Mouse (Mus musculus) MEL (cell line): ENCODE results near the gene Gm20388. TPM values are rescaled to one million over a fixed set of nuclear protein-coding genes. Genes with fewer than 3 reads are reported as not detected.

Experiments used
- DNase-seq: peaks from one replicate; pipeline ENCODE4 v3.0.0; 2011; ENCODE audit warnings: low read depth, low spot score
- H3K27ac ChIP-seq: 2 replicates; pipeline ENCODE4 v1.5.1; 2012; ENCODE audit warnings: low read depth, mild to moderate bottlenecking, control low read depth, low read length, moderate library complexity; ENCODE audit not compliant: control insufficient read depth
- H3K27me3 ChIP-seq, 2 experiments: fragments of 150-350 bp in 1 of 2; sonication (generic) in 1 of 2; 2 replicates each; pipeline ENCODE4 v1.6.1; 2012; ENCODE audit warnings: low read length in 2 of 2, mild to moderate bottlenecking in 2 of 2, improper control_type of control experiment in 1 of 2, moderate library complexity in 1 of 2; ENCODE audit not compliant: insufficient read depth in 2 of 2, control insufficient read depth in 1 of 2
- H3K36me3 ChIP-seq, 2 experiments: 2 replicates each; pipeline ENCODE4 v1.6.1; 2012 to 2014; ENCODE audit warnings: low read length in 2 of 2, improper control_type of control experiment in 1 of 2, inconsistent platforms in 1 of 2, mild to moderate bottlenecking in 1 of 2; ENCODE audit not compliant: insufficient read depth in 2 of 2, control insufficient read depth in 1 of 2
- H3K4me1 ChIP-seq, 2 experiments: fragments of 150-350 bp in 1 of 2; sonication (generic) in 1 of 2; 2 replicates each; pipeline ENCODE4 v1.6.1; 2012; ENCODE audit warnings: low read length in 2 of 2, improper control_type of control experiment in 1 of 2, mild to moderate bottlenecking in 1 of 2; ENCODE audit not compliant: insufficient read depth in 2 of 2, control insufficient read depth in 1 of 2
- H3K4me3 ChIP-seq, 2 experiments: fragments of 150-350 bp in 1 of 2; sonication (generic) in 1 of 2; 2 replicates each; pipeline ENCODE4 v1.5.1; 2012; ENCODE audit warnings: low read depth in 2 of 2, low read length in 2 of 2, mild to moderate bottlenecking in 2 of 2, moderate library complexity in 2 of 2, control low read depth in 1 of 2, improper control_type of control experiment in 1 of 2; ENCODE audit not compliant: control insufficient read depth in 1 of 2, insufficient read depth in 1 of 2
- H3K79me2 ChIP-seq: 2 replicates; pipeline ENCODE4 v1.6.1; 2012; ENCODE audit warnings: mild to moderate bottlenecking, low read length, moderate library complexity; ENCODE audit not compliant: control insufficient read depth, poor library complexity, insufficient read depth
- H3K9ac ChIP-seq: 2 replicates; pipeline ENCODE4 v1.6.1; 2012; ENCODE audit warnings: low read depth, mild to moderate bottlenecking, control low read depth, low read length, moderate library complexity; ENCODE audit not compliant: control insufficient read depth, poor library complexity, severe bottlenecking
- H3K9me3 ChIP-seq: fragments of 150-350 bp; sonication (generic); replicated peaks from 2 replicates; pipeline ENCODE4 v1.6.1; 2012; ENCODE audit warnings: mild to moderate bottlenecking, low read length, improper control_type of control experiment, moderate library complexity; ENCODE audit not compliant: insufficient read depth
- CHD2 ChIP-seq: IDR thresholded peaks from 2 replicates; pipeline ENCODE4 v1.6.1; 2011; ENCODE audit warnings: low read length, improper control_type of control experiment
- E2F4 ChIP-seq: IDR thresholded peaks from 2 replicates; pipeline ENCODE4 v1.6.1; 2011; ENCODE audit warnings: low read depth, low read length, improper control_type of control experiment, borderline replicate concordance
- EP300 ChIP-seq, 2 experiments: IDR thresholded peaks; 2 replicates each; pipeline ENCODE4 v1.6.1; 2011; ENCODE audit warnings: improper control_type of control experiment in 2 of 2, low read length in 2 of 2, low read depth in 1 of 2, mild to moderate bottlenecking in 1 of 2
- GABPA ChIP-seq: IDR thresholded peaks from 2 replicates; pipeline ENCODE4 v1.6.1; 2012; ENCODE audit warnings: low read depth, mild to moderate bottlenecking, inconsistent platforms, low read length, improper control_type of control experiment, moderate library complexity
- JUND ChIP-seq: IDR thresholded peaks from 2 replicates; pipeline ENCODE4 v1.6.1; 2011; ENCODE audit warnings: low read depth, mild to moderate bottlenecking, improper control_type of control experiment, low read length
- KAT2A ChIP-seq: conservative IDR thresholded peaks from 2 replicates; pipeline ENCODE4 v1.6.1; 2012; ENCODE audit warnings: low read depth, low read length, improper control_type of control experiment, inconsistent platforms
- MAX ChIP-seq: IDR thresholded peaks from 2 replicates; pipeline ENCODE4 v1.6.1; 2011; ENCODE audit warnings: low read length, improper control_type of control experiment
- MXI1 ChIP-seq: IDR thresholded peaks from 2 replicates; pipeline ENCODE4 v1.6.1; 2011; ENCODE audit warnings: mild to moderate bottlenecking, low read depth, low read length, improper control_type of control experiment
- MYB ChIP-seq: IDR thresholded peaks from 2 replicates; pipeline ENCODE4 v1.6.1; 2011; ENCODE audit warnings: mild to moderate bottlenecking, low read depth, low read length, improper control_type of control experiment
- MYC ChIP-seq: IDR thresholded peaks from 2 replicates; pipeline ENCODE4 v1.6.1; 2011; ENCODE audit warnings: low read depth, mild to moderate bottlenecking, low read length, improper control_type of control experiment, moderate library complexity
- NRF1 ChIP-seq: IDR thresholded peaks from 2 replicates; pipeline ENCODE4 v1.6.1; 2014; ENCODE audit warnings: low read depth, mild to moderate bottlenecking, inconsistent platforms, low read length, improper control_type of control experiment, moderate library complexity; ENCODE audit not compliant: poor library complexity, insufficient read depth, severe bottlenecking
- POLR2A ChIP-seq, 2 experiments: IDR thresholded peaks; 2 replicates each; pipeline ENCODE4 v1.6.1; 2011 to 2012; ENCODE audit warnings: low read length in 2 of 2, mild to moderate bottlenecking in 2 of 2, control low read depth in 1 of 2, improper control_type of control experiment in 1 of 2, low read depth in 1 of 2, moderate library complexity in 1 of 2; ENCODE audit not compliant: control insufficient read depth in 1 of 2, insufficient read depth in 1 of 2, poor library complexity in 1 of 2
- POLR2AphosphoS2 ChIP-seq: IDR thresholded peaks from 2 replicates; pipeline ENCODE4 v1.6.1; 2011; ENCODE audit warnings: low read length, improper control_type of control experiment
- RAD21 ChIP-seq: IDR thresholded peaks from 2 replicates; pipeline ENCODE4 v1.6.1; 2011; ENCODE audit warnings: mild to moderate bottlenecking, low read depth, low read length, improper control_type of control experiment
- UBTF ChIP-seq: IDR thresholded peaks from 2 replicates; pipeline ENCODE4 v1.6.1; 2012; ENCODE audit warnings: low read depth, mild to moderate bottlenecking, inconsistent platforms, low read length, improper control_type of control experiment, moderate library complexity, borderline replicate concordance; ENCODE audit not compliant: insufficient read depth
- USF1 ChIP-seq: IDR thresholded peaks from 2 replicates; pipeline ENCODE4 v1.6.1; 2014; ENCODE audit warnings: low read depth, mild to moderate bottlenecking, inconsistent platforms, low read length, improper control_type of control experiment, moderate library complexity
- USF2 ChIP-seq, 2 experiments: IDR thresholded peaks; 2 replicates each; pipeline ENCODE4 v1.6.1; 2011 to 2012; ENCODE audit warnings: improper control_type of control experiment in 2 of 2, low read length in 2 of 2, borderline replicate concordance in 1 of 2, inconsistent platforms in 1 of 2, low read depth in 1 of 2, mild to moderate bottlenecking in 1 of 2; ENCODE audit not compliant: insufficient read depth in 1 of 2
- ZC3H11A ChIP-seq: IDR thresholded peaks from 2 replicates; pipeline ENCODE4 v1.6.1; 2012; ENCODE audit warnings: low read depth, mild to moderate bottlenecking, inconsistent platforms, low read length, improper control_type of control experiment
- ZKSCAN1 ChIP-seq: IDR thresholded peaks from 2 replicates; pipeline ENCODE4 v1.6.1; 2012; ENCODE audit warnings: low read depth, mild to moderate bottlenecking, inconsistent platforms, low read length, improper control_type of control experiment, moderate library complexity
- ZMIZ1 ChIP-seq: IDR thresholded peaks from 2 replicates; pipeline ENCODE4 v1.6.1; 2012; ENCODE audit warnings: low read depth, mild to moderate bottlenecking, inconsistent platforms, low read length, improper control_type of control experiment, moderate library complexity
- ZNF384 ChIP-seq: IDR thresholded peaks from 2 replicates; pipeline ENCODE4 v1.6.1; 2012; ENCODE audit warnings: low read depth, mild to moderate bottlenecking, inconsistent platforms, low read length, improper control_type of control experiment
- polyA plus RNA-seq, 2 experiments: library from polyadenylated mRNA; stranded (reverse) in 1 of 2; unstranded in 1 of 2; fragments of >175 nt in 1 of 2; fragments of >200 nt in 1 of 2; gene quantifications; 2 replicates each; pipeline versions ENCODE4 v1.2.1 to v1.2.4; 2012; ENCODE audit warnings: low replicate concordance in 2 of 2, low read depth in 1 of 2; ENCODE audit not compliant: insufficient read length in 2 of 2, insufficient read depth in 1 of 2, missing spikeins in 1 of 2
- total RNA-seq: library from RNA; depleted of rRNA; stranded (reverse); fragments of 300-350 nt; gene quantifications from 2 replicates; pipeline ENCODE4 v1.2.3, GENCODE M21; 2012

Gene Gm20388
- total and polyA plus RNA-seq, 3 experiments = 11.1 to 17.8 TPM; not detected in 1

- Histone ChIP-seq H3K79me2 (no peaks in the 10 kb centered on the region), H3K36me3 (no peaks in the 10 kb centered on the region), H3K4me3 (no peak overlapping the region), H3K27me3 (peaks cover 0 to 10% of the 10 kb centered on the region in 2 experiments; a peak in 2 of 4 replicates), H3K9ac (no peak overlapping the region), H3K4me1 (no peaks in the 10 kb centered on the region), H3K9me3 (no peaks in the 10 kb centered on the region), H3K27ac (no peak overlapping the region)
- TF ChIP-seq RAD21 (no peak), MAX (no peak), ZC3H11A (no peak), POLR2AphosphoS2 (no peak)
- no peak for DNase-seq
These were observed 3829.6 kb downstream of the Gm20388 start for GRCm38 (mm10) chr8:123740263-123740662.

- Histone ChIP-seq H3K4me1 (no peaks in the 10 kb centered on the region), H3K4me3 (no peak overlapping the region), H3K9me3 (no peaks in the 10 kb centered on the region), H3K27me3 (peaks cover 3 to 10% of the 10 kb centered on the region in 2 experiments; a peak in 3 of 4 replicates), H3K36me3 (no peaks in the 10 kb centered on the region), H3K9ac (no peak overlapping the region), H3K27ac (no peak overlapping the region), H3K79me2 (no peaks in the 10 kb centered on the region)
- TF ChIP-seq MAX (no peak), POLR2A (IDR thresholded peaks at IDR 0.05; ENCODE audit: control insufficient read depth in 1 of 2, insufficient read depth in 1 of 2, low read depth in 1 of 2, low read length in 2 of 2, poor library complexity in 1 of 2) (no peak), CHD2 (no peak), MXI1 (no peak), EP300 (IDR thresholded peaks at IDR 0.05; ENCODE audit: low read depth in 1 of 2, low read length in 2 of 2) (no peak), KAT2A (no peak), NRF1 (no peak), USF1 (no peak), JUND (no peak), GABPA (no peak)
- DNase-seq = no peak
These were observed 3830.6 kb downstream of the Gm20388 start for GRCm38 (mm10) chr8:123741232-123741631.

GRCm38 (mm10) chr8:123746488-123746887, 3835.8 kb downstream of the Gm20388 start:
- peak; percentile 21 for DNase-seq
- TF ChIP-seq UBTF (no peak), MYC (no peak), ZNF384 (no peak), ZMIZ1 (no peak), USF2 (IDR thresholded peaks at IDR 0.05; ENCODE audit: borderline replicate concordance in 1 of 2, insufficient read depth in 1 of 2, low read depth in 1 of 2, low read length in 2 of 2) (no peak), ZKSCAN1 (no peak), E2F4 (no peak), MYB (no peak), USF1 (no peak), POLR2AphosphoS2 (no peak)
- H3K4me3 ChIP-seq = no peak overlapping the region
- no peaks in the 10 kb centered on the region for H3K4me1 ChIP-seq
- H3K27me3 ChIP-seq = peaks cover 3 to 6% of the 10 kb centered on the region in 2 experiments; a peak in 3 of 4 replicates
- H3K9ac ChIP-seq = no peak overlapping the region
- H3K79me2 ChIP-seq = no peaks in the 10 kb centered on the region
- H3K9me3 ChIP-seq = no peaks in the 10 kb centered on the region
- H3K27ac ChIP-seq = no peak overlapping the region
- no peaks in the 10 kb centered on the region for H3K36me3 ChIP-seq
